Mouse (Mus musculus) liver, embryonic 14.5 days (tissue): Measurements from ENCODE around the gene Boll.

Experiments
- CTCF ChIP-seq: IDR thresholded peaks from 2 replicates; pipeline ENCODE4 v1.5.1; 2016; ENCODE audit warnings: antibody characterized with exemption, low read depth, control low read depth
- EP300 ChIP-seq: IDR thresholded peaks from 2 replicates; pipeline ENCODE4 v1.6.1; 2016; ENCODE audit warnings: antibody characterized with exemption, low read depth

DNA sequence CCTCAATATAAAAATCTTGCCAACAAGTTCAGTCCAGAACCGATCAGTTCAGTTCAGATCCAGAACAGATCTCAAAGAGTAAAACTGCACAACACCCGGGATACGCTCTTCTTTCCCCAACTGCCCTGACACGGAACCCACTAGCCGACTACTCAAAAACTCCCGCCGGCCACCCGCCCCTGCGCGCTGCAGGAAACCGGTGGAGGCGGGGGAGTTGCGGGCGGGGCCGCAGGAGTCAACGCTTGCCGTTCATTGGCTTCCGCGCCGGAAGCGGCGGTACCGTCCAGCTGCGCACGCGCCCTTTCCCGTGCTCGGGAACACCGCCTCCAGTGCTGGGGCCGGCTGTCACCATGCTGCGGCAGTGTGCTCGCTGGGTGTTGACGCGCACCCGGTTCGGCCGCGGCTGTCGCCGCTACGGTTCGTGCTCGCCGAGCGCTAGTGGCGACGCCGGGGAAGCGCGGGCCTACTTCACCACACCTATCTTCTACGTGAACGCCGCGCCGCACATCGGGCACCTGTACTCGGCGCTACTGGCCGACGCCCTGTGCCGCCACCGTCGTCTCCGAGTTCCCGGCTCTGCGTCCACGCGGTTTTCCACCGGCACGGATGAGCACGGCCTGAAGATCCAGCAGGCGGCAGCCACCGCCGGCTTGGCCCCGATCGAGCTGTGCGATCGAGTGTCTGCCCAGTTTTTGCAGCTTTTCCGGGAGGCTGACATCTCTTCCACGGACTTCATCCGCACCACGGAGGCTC, 126.2 kb downstream of the Boll start, which contains the start of gene Mars2:
- TF ChIP-seq EP300, result no peak
- peak; percentile 43 for TF ChIP-seq CTCF
